In genomic region chr11:77685383-77686265, GRCm38 (mm10) we compare ENCODE assay signal across 8 mouse cellular contexts. TPM values are rescaled to one million over a fixed set of nuclear protein-coding genes. Genes with fewer than 3 reads are reported as not detected.
DNase-seq lines count a peak whose midpoint lies in the region; ATAC-seq and TF ChIP-seq lines count a peak whose summit lies in the region.

Nufip2 (plus strand) TSS chr11:77686155.

- peak; percentile 98 for DNase-seq in 3T3-L1 (ENCODE audit: low read depth, low spot score)
- DNase-seq in adrenal gland, postnatal 4 days (ENCODE audit: low spot score in 2 of 2), result peak; percentile 94 to 97
- DNase-seq in embryonic facial prominence, embryonic 14.5 days (ENCODE audit: low spot score), result peak; percentile 100
- DNase-seq in heart, adult 2 months, result peak; percentile 99 to 100
- DNase-seq in kidney, adult 8-10 months, result peak; percentile 100
- peak; percentile 99 for DNase-seq in spleen, postnatal 10 days (ENCODE audit: low spot score in 2 of 2)

- intact Hi-C loops in heart, adult 2 months (cut with DNase I), result loop anchor here (5.0 kb wide), 2 partner anchors 117 to 173 kb away; no protein-coding TSS in a partner anchor

- H3K36me3 ChIP-seq in embryonic facial prominence, embryonic 14.5 days (ENCODE audit: control insufficient read depth, insufficient read depth, low read length), result peaks cover 10% of the 10 kb centered on the region; the same call in 1 of the 2 replicates
- H3K36me3 ChIP-seq in heart, adult 2 months (ENCODE audit: control insufficient read depth, insufficient read depth, low read length), result peaks cover 8% of the 10 kb centered on the region
- H3K36me3 ChIP-seq in limb, embryonic 13.5 days, result peaks cover 5% of the 10 kb centered on the region; the same call in 1 of the 2 replicates
- H3K36me3 ChIP-seq in midbrain, embryonic 16.5 days (ENCODE audit: control insufficient read depth, insufficient read depth, low read length), result no peaks in the 10 kb centered on the region

- peak; percentile 99 for TF ChIP-seq POLR2A in heart, adult 2 months (IDR thresholded peaks at IDR 0.05; ENCODE audit: insufficient read depth, low read depth, low read length)

- under 1% methylated on average over 35 of the region's 38 CpGs for WGBS in embryonic facial prominence, embryonic 14.5 days
- WGBS in heart, adult 2 months, result under 1% methylated on average over 38 of the region's 38 CpGs
- under 1% methylated on average over 38 of the region's 38 CpGs for WGBS in limb, embryonic 13.5 days
- under 1% methylated on average over 36 of the region's 38 CpGs for WGBS in midbrain, embryonic 16.5 days

- H3K9ac ChIP-seq in embryonic facial prominence, embryonic 14.5 days (ENCODE audit: low read depth, low read length), result peak within 1 kb of the TSS; percentile 98
- peak within 1 kb of the TSS; percentile 98 for H3K9ac ChIP-seq in heart, adult 2 months (ENCODE audit: low read depth, low read length)
- H3K9ac ChIP-seq in limb, embryonic 13.5 days, result peak within 1 kb of the TSS; percentile 99
- H3K9ac ChIP-seq in midbrain, embryonic 16.5 days (ENCODE audit: low read depth, low read length), result peak within 1 kb of the TSS; percentile 94

- peak; percentile 98 for ATAC-seq in embryonic facial prominence, embryonic 14.5 days (ENCODE audit: low read depth)
- peak; percentile 97 for ATAC-seq in limb, embryonic 13.5 days (ENCODE audit: low FRiP score, low read depth)
- peak; percentile 99 for ATAC-seq in midbrain, embryonic 16.5 days

- peaks cover 2% of the 10 kb centered on the region for H3K79me2 ChIP-seq in heart, adult 2 months (replicated peaks; ENCODE audit: control insufficient read depth, insufficient read depth, low read length)

- H3K4me1 ChIP-seq in embryonic facial prominence, embryonic 14.5 days (ENCODE audit: control insufficient read depth, insufficient read depth, low read length), result peaks cover 4% of the 10 kb centered on the region
- peaks cover 6% of the 10 kb centered on the region for H3K4me1 ChIP-seq in heart, adult 2 months (ENCODE audit: control insufficient read depth, insufficient read depth, low read length)
- peaks cover 6% of the 10 kb centered on the region for H3K4me1 ChIP-seq in limb, embryonic 13.5 days
- H3K4me1 ChIP-seq in midbrain, embryonic 16.5 days (ENCODE audit: control insufficient read depth, insufficient read depth, low read length), result peaks cover 11% of the 10 kb centered on the region

- peak within 1 kb of the TSS; percentile 99 for H3K4me3 ChIP-seq in embryonic facial prominence, embryonic 14.5 days (ENCODE audit: low read depth, low read length)
- peak within 1 kb of the TSS; percentile 90 for H3K4me3 ChIP-seq in heart, adult 2 months
- peak within 1 kb of the TSS; percentile 100 for H3K4me3 ChIP-seq in limb, embryonic 13.5 days
- peak within 1 kb of the TSS; percentile 99 for H3K4me3 ChIP-seq in midbrain, embryonic 16.5 days (ENCODE audit: low read depth, low read length)

- peak; percentile 76; the same call in 1 of the 2 replicates for TF ChIP-seq EP300 in heart, adult 2 months (IDR thresholded peaks at IDR 0.05; ENCODE audit: insufficient read depth, low read depth, low read length)

- H3K27ac ChIP-seq in embryonic facial prominence, embryonic 14.5 days (replicated peaks; ENCODE audit: low read depth, low read length), result peak within 1 kb of the TSS; percentile 93
- H3K27ac ChIP-seq in heart, adult 2 months, result peak within 1 kb of the TSS; percentile 96
- H3K27ac ChIP-seq in limb, embryonic 13.5 days, result peak within 1 kb of the TSS; percentile 98
- peak within 1 kb of the TSS; percentile 96 for H3K27ac ChIP-seq in midbrain, embryonic 16.5 days (ENCODE audit: low read length)

- no peaks in the 10 kb centered on the region for H3K27me3 ChIP-seq in embryonic facial prominence, embryonic 14.5 days (replicated peaks; ENCODE audit: control insufficient read depth, insufficient read depth, low read length)
- H3K27me3 ChIP-seq in heart, adult 2 months (ENCODE audit: control insufficient read depth, insufficient read depth, low read length), result no peaks in the 10 kb centered on the region
- H3K27me3 ChIP-seq in limb, embryonic 13.5 days, result no peaks in the 10 kb centered on the region
- H3K27me3 ChIP-seq in midbrain, embryonic 16.5 days (ENCODE audit: control insufficient read depth, insufficient read depth, low read depth, low read length), result no peaks in the 10 kb centered on the region

- peak within 1 kb of the TSS; percentile 76 for H3K4me2 ChIP-seq in embryonic facial prominence, embryonic 14.5 days (ENCODE audit: low read depth, low read length)
- H3K4me2 ChIP-seq in limb, embryonic 13.5 days (replicated peaks), result peak within 1 kb of the TSS; percentile 73
- H3K4me2 ChIP-seq in midbrain, embryonic 16.5 days (ENCODE audit: low read length), result peak within 1 kb of the TSS; percentile 81

- no peaks in the 10 kb centered on the region for H3K9me3 ChIP-seq in embryonic facial prominence, embryonic 14.5 days (ENCODE audit: control insufficient read depth, low read length)
- H3K9me3 ChIP-seq in limb, embryonic 13.5 days, result no peaks in the 10 kb centered on the region
- H3K9me3 ChIP-seq in midbrain, embryonic 16.5 days (replicated peaks; ENCODE audit: control insufficient read depth, low read length, poor library complexity, severe bottlenecking), result no peaks in the 10 kb centered on the region

- TF ChIP-seq CTCF in heart, adult 2 months (IDR thresholded peaks at IDR 0.05), result 0 out of 2 replicates have a peak, but pooled peaks have one; percentile 2

RNA-seq across cellular contexts. Expression of gene Nufip2, which starts in this region (rescaled TPM):
- 10 to 100 TPM; 87.2 to 91.6 TPM for total RNA-seq in adrenal gland, postnatal 4 days (2021)
- 4.6 and 6.5 TPM in 2 replicates for polyA plus RNA-seq in embryonic facial prominence, embryonic 14.5 days (2014; fragmentation: Nextera tagmentation; extraction: Ambion mirVana)
- total RNA-seq in heart, adult 2 months (2021), result 10 to 100 TPM; 44.8 to 47.6 TPM
- polyA plus RNA-seq in heart, adult 2 months (2012; rRNA removed), result 11.4 and 14.7 TPM in 2 replicates
- polyA plus RNA-seq in limb, embryonic 13.5 days (2015; fragmentation: Nextera tagmentation; extraction: Ambion mirVana), result 4.7 and 5.1 TPM in 2 replicates
- polyA plus RNA-seq in midbrain, embryonic 16.5 days (2015; fragmentation: Nextera tagmentation; extraction: Ambion mirVana), result 2.9 and 3.2 TPM in 2 replicates

Comparison
In these comparisons a context has a peak if more than half of its experiments do, and no peak if none do; other contexts are left out.
1. Peak in every context shown above with its lines: DNase-seq, ATAC-seq, H3K4me3 ChIP-seq and H3K27ac ChIP-seq.